Mouse (Mus musculus): Measurements from ENCODE around the gene Bsn. TPM values are rescaled to one million over a fixed set of nuclear protein-coding genes. Genes with fewer than 3 reads are reported as not detected.

Gene Bsn
- polyA plus RNA-seq, 1 experiment from 2014 or later = 2.9 TPM

DNA sequence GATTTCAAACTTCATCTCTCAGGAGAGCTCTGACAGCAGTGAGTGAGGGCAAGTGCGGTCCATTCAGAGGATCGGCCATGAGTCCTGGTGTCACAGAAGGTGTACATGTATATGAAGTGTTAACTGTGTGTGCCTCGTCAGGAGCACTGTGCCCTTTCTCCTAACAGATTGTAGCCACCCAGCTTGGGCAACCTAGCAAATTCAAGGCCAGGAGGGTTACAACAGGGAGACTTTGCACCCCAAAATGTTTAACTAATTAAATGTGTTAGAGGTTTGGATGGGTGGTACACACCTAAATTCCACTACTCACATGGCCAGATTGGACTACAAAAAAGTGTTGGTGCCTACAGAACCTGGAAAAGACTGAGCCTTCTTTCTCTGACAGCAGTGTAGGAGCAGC is 31.4 kb upstream of the Bsn start:
- no peak overlapping the region for H3K27ac ChIP-seq (ENCODE audit: low read length)

DNA sequence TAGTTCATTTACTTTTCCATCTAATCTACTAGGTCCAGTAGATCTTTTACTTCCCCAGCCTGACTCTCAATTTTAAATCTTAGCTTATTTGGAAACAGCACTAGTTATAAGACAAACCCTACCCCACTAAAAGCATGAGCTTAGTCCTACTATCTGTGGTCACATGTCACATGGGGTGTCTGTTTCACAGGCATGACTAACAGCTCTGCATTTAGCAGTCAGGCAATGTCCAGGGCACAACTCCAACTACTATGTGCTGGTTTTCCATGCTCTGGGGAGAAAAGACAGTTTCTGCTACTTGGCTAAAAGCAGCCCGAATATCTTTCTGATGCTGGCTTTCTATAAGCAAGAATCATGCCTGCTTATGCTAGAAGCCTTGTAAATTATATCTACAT is 30.2 kb upstream of the Bsn start:
- Histone ChIP-seq H3K4me3 (replicated peaks; ENCODE audit: low read length) (no peak overlapping the region), H3K4me2 (ENCODE audit: low read depth, low read length) (no peak overlapping the region), H3K27ac (ENCODE audit: low read length) (peak overlapping the region; percentile 25; the same call in 1 of the 2 replicates), H3K4me1 (ENCODE audit: control insufficient read depth, insufficient read depth, low read length) (no peaks in the 10 kb centered on the region), H3K27me3 (ENCODE audit: control insufficient read depth, insufficient read depth, low read length) (no peaks in the 10 kb centered on the region), H3K36me3 (ENCODE audit: control insufficient read depth, insufficient read depth, low read length) (peaks cover 9% of the 10 kb centered on the region; the same call in 1 of the 2 replicates), H3K9ac (ENCODE audit: low read length) (no peak overlapping the region), H3K9me3 (replicated peaks; ENCODE audit: control insufficient read depth, low read length) (no peaks in the 10 kb centered on the region)
- ATAC-seq (ENCODE audit: insufficient read depth, low FRiP score) = no peak
- 83% methylated on average over 1 of the region's 1 CpGs for WGBS

More for the DNA sequence above, 31.4 kb upstream of the Bsn start:
- H3K4me2 ChIP-seq (ENCODE audit: low read depth, low read length) = no peak overlapping the region
- no peaks in the 10 kb centered on the region for H3K9me3 ChIP-seq (replicated peaks; ENCODE audit: control insufficient read depth, low read length)
- no peaks in the 10 kb centered on the region for H3K27me3 ChIP-seq (ENCODE audit: control insufficient read depth, insufficient read depth, low read length)
- no peak for ATAC-seq (ENCODE audit: insufficient read depth, low FRiP score)
- H3K9ac ChIP-seq (ENCODE audit: low read length) = no peak overlapping the region
- H3K4me1 ChIP-seq (ENCODE audit: control insufficient read depth, insufficient read depth, low read length) = no peaks in the 10 kb centered on the region
- 91% methylated on average over 3 of the region's 3 CpGs for WGBS
- no peak overlapping the region for H3K4me3 ChIP-seq (replicated peaks; ENCODE audit: low read length)
- H3K36me3 ChIP-seq (ENCODE audit: control insufficient read depth, insufficient read depth, low read length) = 0 out of 2 replicates have a peak, but pooled peaks cover 3% of the 10 kb centered on the region

DNA sequence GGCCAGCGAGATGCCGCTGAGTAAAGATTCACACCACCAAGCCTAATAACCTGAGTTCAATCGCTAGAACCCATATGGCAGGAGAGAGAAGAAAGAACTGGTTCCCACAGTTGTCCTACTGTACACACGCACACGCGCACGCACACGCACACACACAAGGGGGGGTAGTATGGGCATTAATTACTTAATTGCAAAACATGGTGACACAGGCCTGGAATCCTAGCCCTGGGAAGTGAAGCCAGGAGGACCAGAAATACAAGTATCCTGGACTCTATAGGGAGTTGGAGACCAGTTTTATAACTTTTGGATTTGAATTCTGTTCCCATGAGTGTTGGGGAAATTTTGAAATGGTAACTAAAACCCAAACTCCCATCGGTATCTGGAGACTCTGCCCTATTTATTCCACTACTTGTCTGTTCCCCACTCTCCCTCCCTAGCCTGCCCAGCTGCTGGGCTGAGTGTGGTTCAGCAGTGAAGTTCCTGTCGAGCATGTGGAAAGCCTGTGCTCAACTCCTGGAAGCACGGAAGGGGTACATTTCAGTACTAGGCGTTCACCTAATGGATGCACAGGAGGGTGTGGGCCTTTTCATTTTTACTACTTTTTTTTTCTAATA is 29.7 kb upstream of the Bsn start:
- 79% methylated on average over 12 of the region's 12 CpGs for WGBS
- Histone ChIP-seq H3K4me2 (ENCODE audit: low read depth, low read length) (no peak overlapping the region), H3K4me1 (ENCODE audit: control insufficient read depth, insufficient read depth, low read length) (no peaks in the 10 kb centered on the region)

DNA sequence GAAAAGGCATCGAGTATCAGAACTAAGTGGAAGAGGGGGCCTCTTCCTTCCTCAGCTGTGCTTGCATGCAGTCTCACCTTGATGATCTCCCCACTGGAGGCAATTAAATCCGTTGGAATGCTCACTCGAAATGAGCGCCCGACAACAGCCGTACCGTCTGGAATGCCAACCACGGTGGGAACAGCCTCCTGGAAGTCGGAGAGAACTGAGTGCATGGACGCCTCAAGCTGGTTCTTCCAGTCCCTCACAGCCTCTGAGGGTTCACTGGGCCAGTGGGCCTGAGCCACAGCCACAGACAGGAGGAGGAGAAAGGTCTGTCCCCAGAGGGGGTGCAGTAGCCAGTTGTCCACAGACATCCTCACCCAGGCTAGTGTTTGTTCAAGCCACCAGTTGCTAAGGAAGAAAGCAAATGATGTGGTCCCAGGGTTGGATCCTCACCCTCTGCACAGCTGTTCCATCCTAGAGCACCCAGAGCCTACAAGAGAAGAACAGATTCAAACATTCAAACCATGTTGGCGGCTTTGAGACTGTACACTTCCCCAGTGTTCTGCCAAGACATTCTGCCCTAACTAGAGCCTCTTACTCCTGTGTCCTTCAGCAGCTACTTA is 27.9 kb upstream of the Bsn start:
- 77% methylated on average over 11 of the region's 11 CpGs for WGBS
- no peaks in the 10 kb centered on the region for H3K4me1 ChIP-seq (ENCODE audit: control insufficient read depth, insufficient read depth, low read length)
- no peaks in the 10 kb centered on the region for H3K27me3 ChIP-seq (ENCODE audit: control insufficient read depth, insufficient read depth, low read length)
- no peak overlapping the region for H3K4me2 ChIP-seq (ENCODE audit: low read depth, low read length)
- H3K36me3 ChIP-seq (ENCODE audit: control insufficient read depth, insufficient read depth, low read length) = peaks cover 9% of the 10 kb centered on the region; the same call in 1 of the 2 replicates
- no peak for ATAC-seq (ENCODE audit: insufficient read depth, low FRiP score)
- no peak overlapping the region for H3K4me3 ChIP-seq (replicated peaks; ENCODE audit: low read length)
- no peaks in the 10 kb centered on the region for H3K9me3 ChIP-seq (replicated peaks; ENCODE audit: control insufficient read depth, low read length)
- H3K27ac ChIP-seq (ENCODE audit: low read length) = no peak overlapping the region
- no peak overlapping the region for H3K9ac ChIP-seq (ENCODE audit: low read length)

More for the DNA sequence above, 29.7 kb upstream of the Bsn start:
- Histone ChIP-seq H3K9me3 (replicated peaks; ENCODE audit: control insufficient read depth, low read length) (no peaks in the 10 kb centered on the region), H3K27me3 (ENCODE audit: control insufficient read depth, insufficient read depth, low read length) (no peaks in the 10 kb centered on the region), H3K27ac (ENCODE audit: low read length) (peak overlapping the region; percentile 25; the same call in 1 of the 2 replicates), H3K9ac (ENCODE audit: low read length) (no peak overlapping the region), H3K36me3 (ENCODE audit: control insufficient read depth, insufficient read depth, low read length) (peaks cover 9% of the 10 kb centered on the region; the same call in 1 of the 2 replicates), H3K4me3 (replicated peaks; ENCODE audit: low read length) (no peak overlapping the region)
- ATAC-seq (ENCODE audit: insufficient read depth, low FRiP score) = no peak

DNA sequence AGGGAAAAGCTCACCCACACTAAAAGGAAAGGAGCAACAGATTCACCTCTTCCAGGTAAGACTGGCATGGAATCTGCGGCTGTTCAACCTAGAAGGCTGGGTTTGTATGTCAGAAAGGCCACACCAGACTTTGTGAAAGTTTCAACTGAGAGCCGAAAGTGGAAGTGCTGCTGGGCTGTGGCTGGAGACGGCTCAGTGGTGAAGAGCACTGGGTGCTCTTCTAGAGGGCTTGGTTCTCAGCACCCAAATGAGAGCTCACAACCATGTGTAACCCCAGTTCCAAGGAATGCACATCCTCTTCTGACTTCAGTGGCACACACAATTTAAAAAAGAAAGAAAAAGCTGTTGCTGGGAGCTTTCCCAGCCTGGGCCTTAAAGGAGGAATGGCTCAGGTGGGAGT is 27.2 kb upstream of the Bsn start:
- no peak for ATAC-seq (ENCODE audit: insufficient read depth, low FRiP score)

DNA sequence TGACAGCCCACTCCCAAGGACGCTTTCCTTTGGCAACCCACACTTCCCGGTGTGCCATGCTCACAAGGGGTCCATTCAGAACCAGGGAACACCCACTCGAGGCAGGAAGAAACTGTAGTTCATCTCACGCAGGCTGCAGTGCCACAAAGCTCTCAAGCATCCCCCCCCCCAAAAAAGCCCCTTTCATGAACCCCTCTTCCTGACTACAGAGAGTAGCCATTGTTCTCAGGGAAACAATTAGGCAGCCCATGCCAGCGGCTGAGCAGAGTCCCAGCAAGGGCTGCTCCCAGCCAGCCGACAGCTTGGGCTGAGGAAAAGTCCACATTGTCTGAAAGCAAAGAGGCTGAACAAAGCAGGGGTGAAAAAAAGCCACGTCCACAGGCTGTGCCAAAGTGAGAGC is 22.9 kb upstream of the Bsn start:
- no peak overlapping the region; the same call in 1 of the 2 replicates for H3K27ac ChIP-seq (ENCODE audit: low read length)
- H3K4me1 ChIP-seq (ENCODE audit: control insufficient read depth, insufficient read depth, low read length) = no peaks in the 10 kb centered on the region
- H3K36me3 ChIP-seq (ENCODE audit: control insufficient read depth, insufficient read depth, low read length) = peaks cover 16% of the 10 kb centered on the region; the same call in 1 of the 2 replicates
- no peak overlapping the region for H3K4me3 ChIP-seq (replicated peaks; ENCODE audit: low read length)
- H3K9me3 ChIP-seq (replicated peaks; ENCODE audit: control insufficient read depth, low read length) = no peaks in the 10 kb centered on the region
- H3K27me3 ChIP-seq (ENCODE audit: control insufficient read depth, insufficient read depth, low read length) = no peaks in the 10 kb centered on the region
- WGBS = 52% methylated on average over 7 of the region's 7 CpGs
- H3K9ac ChIP-seq (ENCODE audit: low read length) = no peak overlapping the region
- H3K4me2 ChIP-seq (ENCODE audit: low read depth, low read length) = no peak overlapping the region
- ATAC-seq (ENCODE audit: insufficient read depth, low FRiP score) = peak; percentile 71; the same call in 1 of the 2 replicates

More for the DNA sequence above, 27.2 kb upstream of the Bsn start:
- H3K27me3 ChIP-seq (ENCODE audit: control insufficient read depth, insufficient read depth, low read length) = no peaks in the 10 kb centered on the region
- no peak overlapping the region for H3K9ac ChIP-seq (ENCODE audit: low read length)
- no peaks in the 10 kb centered on the region for H3K9me3 ChIP-seq (replicated peaks; ENCODE audit: control insufficient read depth, low read length)
- peaks cover 9% of the 10 kb centered on the region; the same call in 1 of the 2 replicates for H3K36me3 ChIP-seq (ENCODE audit: control insufficient read depth, insufficient read depth, low read length)
- no peaks in the 10 kb centered on the region for H3K4me1 ChIP-seq (ENCODE audit: control insufficient read depth, insufficient read depth, low read length)
- no peak overlapping the region for H3K4me3 ChIP-seq (replicated peaks; ENCODE audit: low read length)
- 91% methylated on average over 3 of the region's 3 CpGs for WGBS
- H3K4me2 ChIP-seq (ENCODE audit: low read depth, low read length) = no peak overlapping the region
- no peak overlapping the region for H3K27ac ChIP-seq (ENCODE audit: low read length)

DNA sequence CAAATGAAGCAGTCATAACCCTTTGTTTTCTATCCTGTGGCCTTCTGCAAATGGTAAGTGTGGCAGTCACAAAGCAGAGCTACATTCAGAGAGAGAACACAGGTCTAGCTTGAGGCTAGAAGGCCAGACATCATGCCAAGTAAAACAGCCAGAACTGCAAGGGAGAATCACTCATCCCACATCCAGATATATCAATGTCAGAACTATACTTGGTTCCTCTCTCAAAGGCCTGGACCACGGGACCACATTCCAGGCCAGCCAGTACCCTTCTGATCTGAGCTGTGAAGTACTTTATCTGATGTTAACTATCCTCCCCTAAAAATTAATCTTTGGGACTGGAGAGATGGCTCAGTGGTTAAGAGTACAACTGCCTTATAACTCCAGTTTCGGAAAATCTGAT is 22.2 kb upstream of the Bsn start:
- Histone ChIP-seq H3K36me3 (ENCODE audit: control insufficient read depth, insufficient read depth, low read length) (peaks cover 13% of the 10 kb centered on the region; the same call in 1 of the 2 replicates), H3K4me2 (ENCODE audit: low read depth, low read length) (no peak overlapping the region), H3K27ac (ENCODE audit: low read length) (0 out of 2 replicates have a peak overlapping the region, but pooled peaks have one; percentile 12), H3K9ac (ENCODE audit: low read length) (no peak overlapping the region), H3K9me3 (replicated peaks; ENCODE audit: control insufficient read depth, low read length) (no peaks in the 10 kb centered on the region), H3K27me3 (ENCODE audit: control insufficient read depth, insufficient read depth, low read length) (no peaks in the 10 kb centered on the region), H3K4me1 (ENCODE audit: control insufficient read depth, insufficient read depth, low read length) (no peaks in the 10 kb centered on the region), H3K4me3 (replicated peaks; ENCODE audit: low read length) (no peak overlapping the region)
- WGBS = 79% methylated on average over 2 of the region's 2 CpGs
- ATAC-seq (ENCODE audit: insufficient read depth, low FRiP score) = no peak

DNA sequence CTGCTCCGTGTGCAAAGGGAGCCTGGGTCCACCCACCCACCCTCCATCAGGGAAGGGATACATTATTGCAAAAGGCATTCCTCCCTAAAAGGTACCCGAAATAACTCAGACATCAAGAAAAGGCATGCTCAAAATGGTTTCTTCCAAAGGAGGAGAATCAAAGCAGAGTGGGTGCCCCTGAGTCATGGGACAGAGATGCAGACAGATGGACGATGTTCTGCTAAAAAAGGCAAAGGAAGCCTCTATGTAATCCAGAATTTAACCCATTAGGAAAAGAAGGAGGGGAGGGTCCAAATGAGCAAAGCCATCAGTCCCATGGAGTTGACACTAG is 15.4 kb upstream of the Bsn start:
- WGBS = 63% methylated on average over 3 of the region's 3 CpGs
- Histone ChIP-seq H3K36me3 (ENCODE audit: control insufficient read depth, insufficient read depth, low read length) (0 out of 2 replicates have a peak, but pooled peaks cover 10% of the 10 kb centered on the region), H3K4me1 (ENCODE audit: control insufficient read depth, insufficient read depth, low read length) (peaks cover 5% of the 10 kb centered on the region), H3K4me3 (replicated peaks; ENCODE audit: low read length) (no peak overlapping the region), H3K27me3 (ENCODE audit: control insufficient read depth, insufficient read depth, low read length) (no peaks in the 10 kb centered on the region), H3K4me2 (ENCODE audit: low read depth, low read length) (no peak overlapping the region), H3K9me3 (replicated peaks; ENCODE audit: control insufficient read depth, low read length) (no peaks in the 10 kb centered on the region), H3K9ac (ENCODE audit: low read length) (no peak overlapping the region), H3K27ac (ENCODE audit: low read length) (no peak overlapping the region)
- ATAC-seq (ENCODE audit: insufficient read depth, low FRiP score) = no peak

DNA sequence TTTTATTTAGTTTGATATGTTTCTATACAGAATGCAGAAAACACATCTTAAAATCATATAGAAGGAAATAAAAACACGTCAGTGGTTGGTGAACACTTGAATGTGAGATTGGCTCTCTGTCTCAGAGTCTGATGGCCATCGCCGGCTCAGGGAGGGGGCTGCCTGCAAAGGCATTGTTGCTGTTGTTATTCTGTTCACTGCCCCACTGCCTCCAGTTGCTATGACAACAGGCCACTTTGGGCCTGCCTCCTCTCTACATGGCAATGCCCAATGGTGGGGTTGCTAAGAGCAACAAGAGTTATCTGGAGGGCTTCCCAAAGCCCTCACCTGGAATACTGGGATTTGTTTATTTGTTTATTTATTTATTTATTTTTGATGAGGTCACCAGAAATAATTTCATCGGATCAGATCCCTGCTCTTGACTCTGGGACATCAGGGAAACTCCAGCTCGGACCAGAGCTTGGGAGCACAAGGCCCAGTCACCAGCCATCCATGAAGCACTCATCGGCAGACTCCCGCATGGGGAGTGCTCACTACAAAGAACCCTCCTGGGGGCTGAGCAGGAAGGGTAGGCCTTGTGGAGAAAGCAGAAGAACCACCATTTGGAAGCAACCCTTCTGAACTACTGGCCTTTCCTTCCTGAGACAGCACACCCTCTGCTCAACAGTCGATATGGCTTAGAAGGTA is 14.8 kb upstream of the Bsn start:
- WGBS = 80% methylated on average over 8 of the region's 8 CpGs
- Histone ChIP-seq H3K4me1 (ENCODE audit: control insufficient read depth, insufficient read depth, low read length) (peaks cover 6% of the 10 kb centered on the region), H3K27ac (ENCODE audit: low read length) (no peak overlapping the region), H3K9ac (ENCODE audit: low read length) (no peak overlapping the region), H3K4me2 (ENCODE audit: low read depth, low read length) (no peak overlapping the region), H3K9me3 (replicated peaks; ENCODE audit: control insufficient read depth, low read length) (no peaks in the 10 kb centered on the region), H3K27me3 (ENCODE audit: control insufficient read depth, insufficient read depth, low read length) (no peaks in the 10 kb centered on the region), H3K36me3 (ENCODE audit: control insufficient read depth, insufficient read depth, low read length) (0 out of 2 replicates have a peak, but pooled peaks cover 10% of the 10 kb centered on the region), H3K4me3 (replicated peaks; ENCODE audit: low read length) (no peak overlapping the region)
- no peak for ATAC-seq (ENCODE audit: insufficient read depth, low FRiP score)

Data from stomach, embryonic 16.5 days (tissue).